Mouse (Mus musculus) brain, embryonic 14.5 days (tissue): ENCODE data around the gene Cdkn1c.

Source experiments
- CTCF ChIP-seq: fragments of 200-500 bp; IDR thresholded peaks from 2 replicates; pipeline ENCODE4 v1.5.1; 2012; ENCODE audit warnings: inconsistent platforms, mild to moderate bottlenecking, moderate library complexity, borderline replicate concordance; ENCODE audit not compliant: insufficient read depth, insufficient read length; ENCODE audit errors: extremely low read depth
- POLR2A ChIP-seq: fragments of 200-500 bp; IDR thresholded peaks from 2 replicates; pipeline ENCODE4 v1.6.1; 2012; ENCODE audit warnings: mild to moderate bottlenecking, inconsistent platforms, borderline replicate concordance; ENCODE audit not compliant: poor library complexity, insufficient read depth, insufficient read length, severe bottlenecking; ENCODE audit errors: extremely low read depth

GRCm38 (mm10) chr7:143495104-143495961 is 34.5 kb upstream of the Cdkn1c start:
- TF ChIP-seq POLR2A = no peak
- no peak for TF ChIP-seq CTCF
